Mouse (Mus musculus): ENCODE measurements at regions not wholly inside any gene's neighbourhood (a gene's known extent, or its start where the extent isn't known, plus 50 kb on each side); places are given as distances from the start of the nearest gene placed in this dataset.
A peak's percentile ranks its signal among the peaks of the same experiment; 100 is the strongest.

DNA sequence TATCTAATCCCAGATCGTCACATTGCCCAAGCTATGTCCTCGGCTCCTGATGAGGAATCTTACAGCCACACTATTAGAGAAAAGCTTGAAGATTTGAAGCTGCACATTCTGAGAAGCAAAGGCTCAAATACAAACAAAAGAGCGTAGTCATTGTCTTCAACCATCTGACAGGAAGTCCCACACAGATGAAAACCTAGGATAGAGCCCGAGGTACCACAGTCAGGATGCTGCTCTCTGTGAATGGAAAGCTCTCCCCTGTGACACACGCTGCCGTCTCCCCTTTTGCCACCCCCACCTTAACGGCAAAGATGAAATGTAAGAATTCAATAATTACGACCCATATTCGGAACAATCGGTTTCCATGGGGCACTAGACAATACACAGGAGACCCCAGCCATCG, 237.2 kb downstream of the Prdm2 start:
- intact Hi-C loops (cut with DNase I; ENCODE audit: low total_unique reads), result no loop called here
- DNase-seq, result no peak

GRCm38 (mm10) chr4:142970040-142970439, 242.8 kb downstream of the Prdm2 start:
- DNase-seq, result peak; percentile 32
- intact Hi-C loops (cut with DNase I; ENCODE audit: low total_unique reads), result no loop called here

DNA sequence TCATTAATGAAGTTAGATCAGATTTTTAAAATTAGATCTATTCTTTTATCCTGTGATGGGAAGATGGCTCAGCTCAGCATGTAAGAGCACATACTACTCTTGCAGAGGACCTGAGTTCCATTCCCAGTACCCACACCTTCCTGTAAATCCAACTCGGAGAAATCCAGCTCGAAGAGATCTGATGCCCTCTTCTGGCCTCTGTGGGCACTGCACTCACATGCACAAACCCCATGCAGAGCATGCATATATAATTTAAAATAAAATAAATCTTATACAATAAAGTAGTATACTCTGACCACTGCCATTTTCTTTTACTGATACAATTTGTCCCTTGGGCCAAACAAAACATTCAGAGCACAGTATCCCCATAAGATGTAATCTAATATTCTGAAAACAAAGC, 245.2 kb downstream of the Prdm2 start:
- intact Hi-C loops (cut with DNase I; ENCODE audit: low total_unique reads), result no loop called here
- DNase-seq, result no peak

GRCm38 (mm10) chr4:142956832-142957429, 255.9 kb downstream of the Prdm2 start:
- DNase-seq, result no peak
- intact Hi-C loops (cut with DNase I; ENCODE audit: low total_unique reads), result no loop called here

DNA sequence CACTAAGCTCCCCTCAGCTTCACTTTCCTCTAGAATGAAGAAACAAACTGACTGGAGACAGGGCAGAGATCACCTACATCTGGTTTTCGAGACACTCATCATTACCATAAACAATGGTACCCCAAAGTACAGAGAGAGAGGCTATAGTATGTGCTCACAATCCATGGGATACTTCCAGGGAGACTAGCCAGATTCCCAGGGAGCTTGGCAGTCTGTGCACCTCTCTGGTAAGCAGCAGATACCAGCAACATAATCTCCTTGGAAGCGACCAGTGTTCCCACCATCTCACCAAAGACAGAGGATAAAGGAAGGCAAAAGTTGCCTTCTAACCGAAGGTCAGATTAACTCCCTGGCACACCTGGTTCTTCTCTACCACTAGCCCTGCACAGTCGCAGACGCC, 256.4 kb downstream of the Prdm2 start:
- intact Hi-C loops (cut with DNase I; ENCODE audit: low total_unique reads), result no loop called here
- DNase-seq, result no peak

DNA sequence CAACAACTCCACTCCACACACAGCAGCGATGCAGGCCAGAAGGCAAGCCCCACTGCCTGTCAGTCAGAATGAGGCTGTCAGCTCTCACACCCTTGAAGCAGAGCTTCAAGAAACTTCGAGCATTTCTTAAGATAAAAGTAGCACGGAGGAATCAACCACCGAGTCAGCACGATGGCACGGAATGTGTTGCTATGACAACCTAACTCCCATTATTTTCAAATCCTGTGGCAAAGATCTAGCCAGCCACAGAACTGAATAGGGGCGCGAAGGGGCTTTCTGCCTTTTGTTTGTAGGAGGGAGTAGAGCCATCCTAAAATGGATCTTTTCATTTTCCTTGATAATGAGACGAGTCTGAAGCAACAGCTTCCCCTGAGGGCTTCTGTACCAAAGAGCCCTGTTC, 259.1 kb downstream of the Prdm2 start:
- intact Hi-C loops (cut with DNase I; ENCODE audit: low total_unique reads), result no loop called here
- DNase-seq, result no peak

DNA sequence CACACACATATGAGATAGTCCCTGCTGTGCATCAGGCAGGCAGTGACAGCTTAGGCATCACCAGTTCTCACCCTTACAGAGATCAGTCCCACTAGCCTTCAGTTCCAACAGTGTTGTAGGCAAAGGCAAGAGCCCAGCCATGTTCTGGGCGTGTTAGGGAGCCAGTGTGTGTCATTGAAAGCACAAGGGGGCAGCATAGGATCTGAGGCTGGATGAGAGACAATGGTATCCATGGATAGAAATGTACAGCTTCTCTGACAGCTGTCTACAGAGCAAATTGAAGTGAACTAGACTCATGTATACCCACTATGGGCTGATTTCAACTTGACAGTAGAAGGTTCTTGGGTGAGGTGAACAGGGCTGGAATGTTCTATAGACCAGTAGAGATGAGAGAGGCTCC, 259.9 kb downstream of the Prdm2 start:
- intact Hi-C loops (cut with DNase I; ENCODE audit: low total_unique reads), result no loop called here
- DNase-seq, result no peak

DNA sequence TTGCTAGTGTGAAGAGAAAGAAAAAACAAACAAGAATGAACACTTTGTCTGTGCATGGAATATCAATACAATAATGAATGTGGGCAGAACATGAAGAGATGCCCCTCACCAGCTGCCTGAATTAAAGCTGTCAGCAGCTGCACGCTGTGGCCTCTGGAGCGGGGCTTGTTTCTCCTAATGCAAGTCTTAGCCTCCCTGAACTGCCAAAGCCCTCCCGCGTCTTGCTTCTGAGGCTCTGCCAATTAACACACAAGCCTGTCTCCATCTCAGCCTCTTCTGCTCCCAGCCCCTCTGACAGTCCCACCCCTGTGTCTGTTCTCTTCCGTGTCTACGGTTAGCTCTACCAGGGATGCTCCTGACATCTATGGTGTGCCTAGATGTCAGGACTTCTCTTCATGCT, 265.1 kb downstream of the Prdm2 start:
- no peak for DNase-seq
- intact Hi-C loops (cut with DNase I; ENCODE audit: low total_unique reads), result no loop called here

DNA sequence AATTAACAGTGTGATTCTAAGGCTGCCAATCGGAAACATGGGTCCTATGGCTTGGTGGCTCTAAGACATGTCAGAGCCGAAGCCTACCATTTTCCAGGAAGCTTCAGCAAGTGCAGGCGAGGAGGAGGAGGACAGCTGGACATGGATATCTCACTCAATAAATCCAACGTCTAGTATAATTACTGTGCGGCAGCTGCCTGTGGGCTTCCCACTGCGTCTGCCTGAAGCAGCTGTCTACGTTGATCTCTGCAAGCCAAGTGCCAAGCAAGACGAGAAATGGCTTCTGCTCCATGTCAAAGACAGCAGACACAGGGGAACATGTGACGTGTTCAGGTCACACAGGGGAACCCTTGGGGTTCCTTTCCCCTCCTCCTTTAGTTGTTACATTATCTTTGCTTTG, 279.2 kb downstream of the Prdm2 start:
- no peak for DNase-seq
- intact Hi-C loops (cut with DNase I; ENCODE audit: low total_unique reads), result no loop called here

- intact Hi-C loops (cut with DNase I; ENCODE audit: low total_unique reads), result no loop called here
- no peak for DNase-seq
These were observed 283.6 kb downstream of the Prdm2 start for GRCm38 (mm10) chr4:142929245-142929644.

- no peak for DNase-seq
- intact Hi-C loops (cut with DNase I; ENCODE audit: low total_unique reads), result no loop called here
These were observed 285.3 kb downstream of the Prdm2 start for GRCm38 (mm10) chr4:142927328-142928108.

DNA sequence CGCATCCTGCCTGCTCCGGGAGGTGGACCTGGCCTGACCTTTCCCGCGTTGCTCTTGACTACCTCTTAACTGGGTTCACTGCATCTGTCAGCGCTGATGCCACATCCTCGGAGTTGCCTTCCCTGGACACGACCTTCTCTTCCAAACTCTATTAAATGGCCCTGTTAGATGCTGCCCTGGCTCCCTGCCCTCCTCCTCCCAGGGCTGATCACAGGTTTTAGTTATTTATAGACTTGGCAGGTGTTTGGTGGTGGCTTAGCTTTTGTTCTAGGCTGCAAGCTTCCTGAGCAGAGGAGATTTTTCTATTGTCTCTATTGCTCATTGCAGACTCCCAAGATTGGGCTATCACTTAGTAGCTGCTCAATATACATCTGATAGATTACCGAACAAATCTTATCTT, 287.7 kb downstream of the Prdm2 start:
- intact Hi-C loops (cut with DNase I; ENCODE audit: low total_unique reads), result no loop called here

GRCm38 (mm10) chr4:142909355-142909947, 303.3 kb downstream of the Prdm2 start:
- no peak for DNase-seq
- intact Hi-C loops (cut with DNase I; ENCODE audit: low total_unique reads), result no loop called here

More for the DNA sequence above, 287.7 kb downstream of the Prdm2 start:
- no peak for DNase-seq

GRCm38 (mm10) chr4:142908782-142909181, 304.0 kb downstream of the Prdm2 start:
- intact Hi-C loops (cut with DNase I; ENCODE audit: low total_unique reads), result no loop called here
- no peak for DNase-seq

- intact Hi-C loops (cut with DNase I; ENCODE audit: low total_unique reads), result no loop called here
- DNase-seq, result no peak
These were observed 309.3 kb downstream of the Prdm2 start for GRCm38 (mm10) chr4:142903356-142904032.

- DNase-seq, result no peak
- intact Hi-C loops (cut with DNase I; ENCODE audit: low total_unique reads), result no loop called here
These were observed 312.0 kb downstream of the Prdm2 start for GRCm38 (mm10) chr4:142900792-142901191.

- DNase-seq, result no peak
- intact Hi-C loops (cut with DNase I; ENCODE audit: low total_unique reads), result no loop called here
These were observed 313.8 kb downstream of the Prdm2 start for GRCm38 (mm10) chr4:142898994-142899393.

DNA sequence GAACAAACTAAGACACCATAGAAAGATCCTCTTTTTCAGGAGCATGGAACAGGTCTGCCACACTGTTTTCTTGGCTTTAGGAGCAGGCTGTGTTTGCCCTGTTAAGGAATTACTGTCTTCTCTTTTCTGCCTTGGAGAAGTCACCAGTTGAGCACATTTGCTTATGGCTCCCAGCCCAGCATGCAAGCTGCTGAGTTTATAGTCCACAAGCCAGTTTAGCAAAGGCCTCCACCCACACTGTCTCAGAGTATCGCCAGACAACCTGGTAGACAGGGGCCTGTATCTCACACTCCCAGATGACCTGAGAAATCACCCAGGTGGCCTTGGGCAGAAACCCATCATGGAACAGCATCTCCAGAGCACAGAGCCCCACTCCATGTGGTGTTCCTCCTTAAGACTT, 322.1 kb downstream of the Prdm2 start:
- DNase-seq, result peak; percentile 10
- intact Hi-C loops (cut with DNase I; ENCODE audit: low total_unique reads), result no loop called here

- intact Hi-C loops (cut with DNase I; ENCODE audit: low total_unique reads), result no loop called here
- DNase-seq, result no peak
These were observed 323.9 kb downstream of the Prdm2 start for GRCm38 (mm10) chr4:142888891-142889290.

- intact Hi-C loops (cut with DNase I; ENCODE audit: low total_unique reads), result no loop called here
- DNase-seq, result no peak
These were observed 324.9 kb downstream of the Prdm2 start for GRCm38 (mm10) chr4:142887876-142888275.

Measured in gastrocnemius, postnatal 14 days (tissue).